Mouse (Mus musculus): ENCODE measurements at regions not wholly inside any gene's neighbourhood (a gene's known extent, or its start where the extent isn't known, plus 50 kb on each side); places are given as distances from the start of the nearest gene placed in this dataset.

DNA sequence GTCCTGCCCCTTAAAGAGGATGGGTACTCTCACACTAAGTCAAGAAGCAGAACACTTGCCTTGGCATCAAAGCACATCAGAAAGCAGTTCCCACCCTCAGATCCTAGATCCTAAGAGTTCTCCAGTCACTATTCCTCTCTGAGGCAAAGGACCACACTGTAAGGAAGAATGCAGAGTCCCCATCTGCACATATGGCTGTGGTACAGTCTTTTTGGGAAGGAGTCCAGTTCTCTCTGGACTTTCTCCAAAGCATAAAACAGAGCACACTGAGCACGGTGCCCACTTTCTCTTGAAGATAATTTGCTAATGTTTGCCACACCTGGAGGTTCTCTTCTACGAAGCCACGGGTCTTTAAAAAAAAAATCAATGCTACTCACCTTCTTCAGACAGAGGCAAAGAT lies 238.7 kb upstream of the Lrrn1 start:
- TF ChIP-seq HCFC1 (IDR thresholded peaks at IDR 0.05; ENCODE audit: borderline replicate concordance, insufficient read depth, low read length) = no peak
- no peak for TF ChIP-seq ZNF384 (IDR thresholded peaks at IDR 0.05; ENCODE audit: low read depth, low read length)
- TF ChIP-seq MAFK (IDR thresholded peaks at IDR 0.05; ENCODE audit: insufficient read depth, low read depth, low read length) = no peak
- no peak for TF ChIP-seq CHD2 (IDR thresholded peaks at IDR 0.05; ENCODE audit: low read depth, low read length)
